ENCODE assay signal across 11 mouse cellular contexts in genomic region chr7:112376611-112377010, GRCm38 (mm10). TPM values are rescaled to one million over a fixed set of nuclear protein-coding genes. Genes with fewer than 3 reads are reported as not detected.
DNase-seq lines count a peak whose midpoint lies in the region; ATAC-seq and TF ChIP-seq lines count a peak whose summit lies in the region.
"Had no signal": no experiment of that assay in that cellular context is flagged by ENCODE, and none has a peak within 500 bp of the region (broad histone marks: within the 10 kb centered on the region; RNA-seq: fewer than 3 reads in every experiment).

No protein-coding gene starts in this region.

- no peak overlapping the region for H3K4me3 ChIP-seq in heart, embryonic 10.5 days
- H3K4me3 ChIP-seq in kidney, embryonic 15.5 days (replicated peaks) = no peak overlapping the region
- H3K4me3 ChIP-seq in kidney, adult 2 months (ENCODE audit: insufficient read depth, low read depth, low read length) = no peak overlapping the region
- H3K4me3 ChIP-seq in small intestine, adult 2 months (ENCODE audit: low read depth, low read length) = no peak overlapping the region

- 33% methylated on average over 2 of the region's 2 CpGs for WGBS in heart, embryonic 10.5 days
- WGBS in kidney, embryonic 15.5 days = 50% methylated on average over 2 of the region's 2 CpGs
- 59% methylated on average over 2 of the region's 2 CpGs for WGBS in kidney, adult 2 months
- 72% methylated on average over 2 of the region's 2 CpGs for WGBS in small intestine, adult 2 months

- no peak for ATAC-seq in kidney, embryonic 15.5 days (replicated peaks; ENCODE audit: low FRiP score)

- TF ChIP-seq POLR2A in kidney, adult 2 months (IDR thresholded peaks at IDR 0.05; ENCODE audit: low read depth, low read length) = no peak
- TF ChIP-seq POLR2A in small intestine, adult 2 months (IDR thresholded peaks at IDR 0.05; ENCODE audit: low read depth, low read length) = no peak

- H3K9me3 ChIP-seq in heart, embryonic 10.5 days = no peaks in the 10 kb centered on the region
- H3K9me3 ChIP-seq in kidney, embryonic 15.5 days (replicated peaks) = no peaks in the 10 kb centered on the region

- H3K9ac ChIP-seq in kidney, embryonic 15.5 days = no peak overlapping the region

- peaks cover 37% of the 10 kb centered on the region for H3K4me1 ChIP-seq in heart, embryonic 10.5 days
- H3K4me1 ChIP-seq in kidney, embryonic 15.5 days = peaks cover 67% of the 10 kb centered on the region
- H3K4me1 ChIP-seq in kidney, adult 2 months (ENCODE audit: control insufficient read depth, insufficient read depth, low read length) = peaks cover 17% of the 10 kb centered on the region; the same call in 1 of the 2 replicates
- H3K4me1 ChIP-seq in small intestine, adult 2 months (ENCODE audit: control insufficient read depth, insufficient read depth, insufficient read length, low read length) = peaks cover 27% of the 10 kb centered on the region

- H3K27me3 ChIP-seq in heart, embryonic 10.5 days (ENCODE audit: insufficient read depth, poor library complexity, severe bottlenecking) = no peaks in the 10 kb centered on the region
- H3K27me3 ChIP-seq in kidney, embryonic 15.5 days = no peaks in the 10 kb centered on the region
- H3K27me3 ChIP-seq in kidney, adult 2 months (replicated peaks; ENCODE audit: control insufficient read depth, insufficient read depth, low read length) = no peaks in the 10 kb centered on the region
- H3K27me3 ChIP-seq in small intestine, adult 2 months (ENCODE audit: control insufficient read depth, insufficient read depth, low read length) = no peaks in the 10 kb centered on the region

- TF ChIP-seq CTCF in kidney, adult 2 months (conservative IDR thresholded peaks at IDR 0.05; ENCODE audit: insufficient read depth, insufficient read length, low read depth, low read length) = no peak
- no peak for TF ChIP-seq CTCF in small intestine, adult 2 months (IDR thresholded peaks at IDR 0.05; ENCODE audit: extremely low read depth, insufficient read length, insufficient replicate concordance, low read depth, low read length)

- no peak for DNase-seq in heart, embryonic 10.5 days (ENCODE audit: low spot score)
- DNase-seq in heart, adult 18-20 months = no peak
- DNase-seq in kidney, adult 2 months = no peak
- DNase-seq in 3T3-L1 (ENCODE audit: low read depth, low spot score) = peak; percentile 61
- DNase-seq in right cerebral cortex, postnatal 10 days (ENCODE audit: low spot score in 2 of 2) = no peak
- no peak for DNase-seq in kidney, postnatal 25 days
- DNase-seq: gastrocnemius, postnatal 25 days had no signal

- H3K27ac ChIP-seq in heart, embryonic 10.5 days = peak overlapping the region; percentile 88
- peak overlapping the region; percentile 84; the same call in 1 of the 2 replicates for H3K27ac ChIP-seq in kidney, embryonic 15.5 days
- H3K27ac ChIP-seq in kidney, adult 2 months (ENCODE audit: insufficient read depth, low read depth, low read length) = no peak overlapping the region
- peak overlapping the region; percentile 44 for H3K27ac ChIP-seq in small intestine, adult 2 months (ENCODE audit: insufficient read depth, low read depth, low read length)
- H3K27ac ChIP-seq: hindbrain, postnatal 0 days had no signal

- peaks cover 23% of the 10 kb centered on the region for H3K36me3 ChIP-seq in heart, embryonic 10.5 days
- H3K36me3 ChIP-seq in kidney, embryonic 15.5 days = no peaks in the 10 kb centered on the region
- H3K36me3 ChIP-seq in kidney, adult 2 months (ENCODE audit: control insufficient read depth, insufficient read depth, low read length) = no peaks in the 10 kb centered on the region
- H3K36me3 ChIP-seq in small intestine, adult 2 months (ENCODE audit: control insufficient read depth, insufficient read depth, low read length) = peaks cover 5% of the 10 kb centered on the region; the same call in 1 of the 2 replicates

- no peak overlapping the region for H3K4me2 ChIP-seq in kidney, embryonic 15.5 days

RNA-seq across cellular contexts. Expression of gene Parva, which starts 50.7 kb away (rescaled TPM):
- polyA plus RNA-seq in heart, embryonic 10.5 days (2016; fragmentation: Nextera tagmentation; extraction: Ambion mirVana) = 82.5 and 94.9 TPM in 2 replicates
- 10 to 100 TPM; 38.9 to 42.8 TPM for total RNA-seq in heart, adult 18-20 months (2021)
- 103 and 107 TPM in 2 replicates for polyA plus RNA-seq in kidney, embryonic 15.5 days (2015; fragmentation: Nextera tagmentation; extraction: Ambion mirVana)
- polyA plus RNA-seq in kidney, adult 2 months (2012; rRNA removed) = 78.3 and 82.5 TPM in 2 replicates
- polyA plus RNA-seq in small intestine, adult 2 months (2012; rRNA removed) = 10.5 and 13.6 TPM in 2 replicates
- total RNA-seq: megakaryocyte-erythroid progenitor cell, adult 5-6 weeks had no signal
